Mouse (Mus musculus): ENCODE data around the gene Zkscan1. TPM values are rescaled to one million over a fixed set of nuclear protein-coding genes. Genes with fewer than 3 reads are reported as not detected.
"Not testable (repeated sequence)": the region's sequence is repeated elsewhere in the genome, so short reads cannot be mapped to it uniquely, and the experiment has no call there.

Zkscan1 gene
- total RNA-seq (2021) = 10 to 100 TPM; 14.1 to 15.1 TPM

DNA sequence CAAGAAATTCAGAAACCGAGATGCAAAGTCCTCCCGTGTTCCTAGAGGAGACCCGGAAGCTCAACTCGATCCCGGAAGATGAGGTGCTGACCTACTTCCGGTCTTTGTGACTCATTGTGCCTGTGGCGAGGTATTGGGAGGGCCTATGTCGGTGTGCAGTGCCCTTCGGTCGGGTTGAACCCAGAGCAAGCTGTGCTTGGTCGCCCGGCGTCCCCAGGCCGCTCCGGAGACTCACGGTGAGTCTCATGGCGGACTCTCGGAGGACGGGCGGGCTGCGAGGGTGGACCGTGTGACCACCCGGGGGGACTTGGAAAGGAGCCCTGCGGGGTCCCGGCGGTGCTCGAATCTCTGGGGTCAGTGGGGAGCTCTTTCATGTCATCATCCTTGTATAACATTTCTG is at the start of gene Zkscan1:
Gene Zkscan1 (plus strand): TSS at position 89 of the 400 bp plus-strand sequence.
- intact Hi-C loops (cut with DNase I) = loop anchor here (1.0 to 5.0 kb wide), 2 partner anchors 32 to 70 kb away; partner anchors contain the start of genes Zfp113 and Zscan21
- peak; percentile 73 to 79 for DNase-seq

DNA sequence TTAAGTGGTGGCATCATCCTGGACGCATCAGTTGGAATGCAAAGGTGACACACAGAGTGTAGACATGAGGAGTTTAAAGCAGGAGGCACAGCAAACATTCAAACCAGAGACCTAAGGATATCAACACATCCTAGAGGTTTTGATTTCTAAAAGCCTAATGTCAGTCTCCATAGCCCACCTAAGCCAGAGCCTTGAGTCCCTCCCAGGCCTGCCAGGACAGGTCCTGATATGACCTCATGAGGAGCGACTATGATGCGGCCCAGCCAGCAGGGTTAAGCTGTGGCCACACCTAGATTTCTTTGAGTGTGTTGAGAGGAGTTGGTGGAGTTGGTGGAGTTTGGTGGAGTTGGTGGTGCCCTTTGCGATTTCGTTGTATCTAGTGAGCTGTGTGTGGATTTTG is 32.0 kb upstream of the Zkscan1 start, which contains the start of gene Smok3c:
Gene Smok3c (plus strand): TSS at position 301 of the 400 bp plus-strand sequence.
- DNase-seq; intact Hi-C loops (cut with DNase I): not testable (repeated sequence)

DNA sequence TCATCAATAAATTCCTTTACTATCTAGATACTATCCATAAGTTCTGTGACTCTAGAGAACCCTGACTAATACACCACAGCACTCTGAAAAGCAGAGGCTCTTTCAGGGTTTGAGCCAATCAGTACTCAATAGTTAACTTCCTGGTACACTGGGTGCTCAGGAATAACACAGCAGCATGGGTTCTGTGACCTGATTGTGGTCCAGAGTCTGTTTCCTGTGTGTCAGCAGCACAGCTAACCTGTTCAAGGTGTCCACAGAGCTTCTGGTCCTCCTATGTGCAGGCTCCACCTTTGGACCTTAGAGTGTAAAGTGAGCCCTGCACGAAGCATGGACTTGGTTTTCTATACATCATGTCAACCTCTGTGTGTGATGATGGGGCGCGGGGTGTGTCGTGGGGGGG is 11.1 kb upstream of the Zkscan1 start:
- intact Hi-C loops (cut with DNase I) = no loop called here
- no peak for DNase-seq

DNA sequence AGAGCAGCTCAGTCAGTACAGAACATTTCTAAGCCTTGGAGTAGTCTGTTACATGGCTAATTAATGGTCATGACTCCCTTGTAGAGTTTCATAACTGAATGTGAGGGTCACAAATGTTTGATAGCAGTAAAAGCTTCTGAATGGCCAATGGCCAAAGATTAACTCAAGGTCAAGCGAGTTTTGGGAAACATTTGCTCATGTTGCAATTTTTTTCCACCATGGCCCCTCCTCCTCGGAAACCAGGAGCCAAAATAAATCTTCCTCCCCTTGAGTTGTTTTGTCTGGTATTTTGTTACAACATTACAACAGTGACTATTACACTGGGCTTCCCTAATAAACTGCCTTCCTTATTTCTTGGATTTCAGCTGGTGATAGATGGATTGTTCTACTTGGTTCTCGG is 9.2 kb upstream of the Zkscan1 start:
- intact Hi-C loops (cut with DNase I) = no loop called here
- no peak for DNase-seq

DNA sequence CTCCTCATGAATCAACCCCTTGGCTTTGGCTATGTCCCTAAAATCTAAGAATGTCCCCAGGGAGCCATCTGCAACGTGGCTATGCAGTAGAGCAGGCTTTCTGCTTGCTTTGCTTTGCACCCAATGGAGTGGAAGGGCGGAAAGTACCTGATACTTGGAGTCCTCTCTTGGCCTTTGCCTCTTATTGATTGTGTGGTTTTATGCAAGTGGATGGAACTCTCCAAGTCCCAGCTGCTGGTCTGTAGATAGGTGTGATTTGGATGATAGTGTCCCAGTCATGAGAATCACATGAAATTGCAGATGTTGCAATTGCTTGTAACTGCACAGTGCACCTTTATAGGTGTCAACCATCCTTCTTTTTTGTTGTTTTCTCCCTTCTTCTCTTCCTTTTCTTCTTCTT is 8.7 kb upstream of the Zkscan1 start:
- no peak for DNase-seq
- intact Hi-C loops (cut with DNase I) = no loop called here

DNA sequence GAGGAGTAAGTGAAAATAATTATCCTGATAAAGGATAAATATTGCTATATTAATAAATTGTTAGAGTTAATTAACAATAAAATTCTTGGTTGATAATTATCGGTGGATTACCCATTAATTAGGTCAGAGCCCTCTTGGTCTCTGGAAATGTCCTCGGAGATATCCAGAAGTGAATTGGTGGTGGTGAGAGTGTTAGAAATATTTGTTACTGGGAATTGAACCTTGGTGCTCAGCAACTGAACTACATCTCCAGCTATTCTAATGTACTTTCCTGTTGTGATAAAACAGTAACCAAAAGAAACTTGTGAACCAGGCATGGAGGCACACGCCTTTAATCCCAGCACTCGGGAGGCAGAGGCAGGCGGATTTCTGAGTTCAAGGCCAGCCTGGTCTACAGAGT is 4.4 kb upstream of the Zkscan1 start:
- intact Hi-C loops (cut with DNase I) = loop anchor here (5.0 kb wide), 1 partner anchor 37 kb away; the partner anchor contains the start of gene Zscan21

DNA sequence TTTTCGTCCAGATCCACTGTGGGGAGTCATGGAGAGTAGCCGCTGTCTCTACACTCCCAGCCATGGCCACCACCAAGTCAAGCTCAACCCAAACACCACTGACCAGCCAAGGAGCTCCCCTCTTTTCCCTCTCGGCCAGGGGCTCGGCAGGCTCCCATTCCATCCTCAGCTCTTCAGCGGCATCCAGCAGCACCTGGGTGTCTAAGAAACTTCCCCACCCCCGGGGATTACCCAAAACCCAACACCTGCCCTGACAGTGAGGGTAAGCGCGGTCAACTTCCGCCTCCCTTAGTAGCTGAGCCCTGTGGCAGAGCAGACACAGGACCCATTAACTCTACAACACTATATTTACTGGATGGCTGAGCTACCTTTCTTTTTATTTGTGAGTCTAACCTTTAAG is 3.4 kb upstream of the Zkscan1 start:
- intact Hi-C loops (cut with DNase I) = loop anchor here (5.0 kb wide), 1 partner anchor 36 kb away; the partner anchor contains the start of gene Zscan21
- DNase-seq = no peak

More for the DNA sequence above, 4.4 kb upstream of the Zkscan1 start:
- no peak for DNase-seq

DNA sequence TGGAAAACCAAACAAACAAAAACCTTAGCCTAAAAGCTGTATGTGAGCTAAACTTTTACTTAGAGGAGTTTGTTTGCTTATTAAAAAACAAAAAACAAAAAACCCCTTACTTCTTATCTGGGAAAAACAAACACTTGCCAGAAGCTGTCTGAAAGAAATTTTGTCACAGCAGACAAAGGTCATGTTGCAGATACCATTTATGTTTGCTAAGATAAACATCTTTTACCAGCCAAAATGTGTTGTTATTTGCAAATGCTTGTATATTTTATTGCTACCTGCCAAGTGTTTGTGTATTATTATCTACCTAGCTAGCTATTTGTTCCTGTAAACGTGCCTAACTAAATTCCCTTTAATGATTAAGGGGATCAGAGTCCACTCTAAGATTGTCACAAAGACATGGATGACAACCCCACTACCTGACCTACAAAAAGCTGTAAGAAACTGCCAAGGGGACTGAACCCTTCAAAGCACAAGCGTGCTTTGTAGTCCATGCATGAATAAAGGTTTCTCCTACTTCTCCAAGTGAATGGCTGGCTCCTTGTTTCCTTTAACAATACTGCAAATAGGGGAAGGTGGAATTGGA is 1.5 kb upstream of the Zkscan1 start:
- intact Hi-C loops (cut with DNase I) = loop anchor here (5.0 kb wide), 1 partner anchor 34 kb away; the partner anchor contains the start of gene Zscan21

DNA sequence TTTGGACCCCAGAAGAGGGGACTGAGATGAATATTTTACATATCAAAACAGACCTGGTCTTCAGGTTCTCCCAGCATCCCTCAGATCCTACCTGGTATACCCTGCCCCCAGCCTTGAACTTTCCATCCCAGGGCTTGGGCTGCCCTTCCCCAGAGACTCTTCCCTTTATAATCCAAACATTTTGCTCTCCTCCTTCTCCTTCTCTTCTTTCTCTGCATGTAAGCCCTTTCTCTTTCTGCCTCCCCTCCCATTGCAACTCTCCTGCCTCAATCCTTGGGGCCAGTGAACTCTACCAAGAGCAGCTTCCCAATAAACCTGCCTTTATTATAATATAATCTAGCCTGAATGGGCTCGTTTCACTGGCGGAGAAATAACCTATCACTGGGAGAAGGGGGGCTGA is 948 bp upstream of the Zkscan1 start:
- intact Hi-C loops (cut with DNase I) = loop anchor here (5.0 kb wide), 1 partner anchor 33 kb away; the partner anchor contains the start of gene Zscan21

More for the DNA sequence above, 1.5 kb upstream of the Zkscan1 start:
- DNase-seq = no peak

DNA sequence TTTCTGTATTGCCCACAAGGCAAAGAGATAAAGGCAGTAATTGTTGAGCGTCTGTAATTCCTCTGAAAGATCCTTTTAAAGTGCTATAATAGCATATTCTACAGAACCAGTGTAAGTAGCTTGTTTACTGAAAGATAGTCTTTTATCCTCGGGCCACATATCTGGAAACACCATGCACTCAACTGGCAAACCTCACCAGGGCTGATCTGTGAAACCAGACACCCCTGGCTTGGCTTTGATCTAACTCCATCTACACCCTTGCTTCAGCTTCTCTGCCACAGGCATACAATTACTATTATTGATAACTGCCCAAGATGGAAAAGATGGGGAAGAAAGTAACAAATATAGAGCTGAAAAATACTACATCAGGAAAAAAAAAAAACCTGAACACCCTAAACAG is 377 bp upstream of the Zkscan1 start:
- no peak for DNase-seq
- intact Hi-C loops (cut with DNase I) = loop anchor here (5.0 kb wide), 1 partner anchor 33 kb away; the partner anchor contains the start of gene Zscan21

More for the DNA sequence above, 948 bp upstream of the Zkscan1 start:
- no peak for DNase-seq

DNA sequence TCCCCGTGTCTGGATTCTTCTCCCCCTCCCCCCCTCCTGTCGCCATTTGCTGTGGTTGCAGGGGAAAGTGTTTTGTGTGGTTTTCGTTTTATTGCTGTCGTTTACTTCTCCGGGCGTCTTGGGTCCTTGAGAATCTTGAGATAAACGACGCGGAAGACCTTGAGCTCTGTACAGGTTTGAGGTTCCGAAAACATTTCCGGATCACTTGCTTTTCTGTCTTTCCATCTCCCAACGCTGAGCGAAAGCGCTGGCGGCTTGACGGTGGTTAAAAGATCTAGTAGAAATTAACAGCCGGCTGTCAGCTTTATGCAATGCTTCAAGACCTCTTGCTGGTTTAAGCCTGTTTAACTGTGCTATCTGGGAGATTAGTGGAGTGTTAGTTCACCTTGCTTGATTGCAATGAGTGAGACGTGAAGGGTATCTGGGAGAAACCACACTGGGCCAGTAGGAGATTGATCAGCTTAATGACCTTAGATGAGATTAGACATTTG is 582 bp downstream of the Zkscan1 start:
- intact Hi-C loops (cut with DNase I) = loop anchor here (1.0 kb wide), 1 partner anchor 70 kb away; the partner anchor contains the start of gene Zfp113
- no peak for DNase-seq

DNA sequence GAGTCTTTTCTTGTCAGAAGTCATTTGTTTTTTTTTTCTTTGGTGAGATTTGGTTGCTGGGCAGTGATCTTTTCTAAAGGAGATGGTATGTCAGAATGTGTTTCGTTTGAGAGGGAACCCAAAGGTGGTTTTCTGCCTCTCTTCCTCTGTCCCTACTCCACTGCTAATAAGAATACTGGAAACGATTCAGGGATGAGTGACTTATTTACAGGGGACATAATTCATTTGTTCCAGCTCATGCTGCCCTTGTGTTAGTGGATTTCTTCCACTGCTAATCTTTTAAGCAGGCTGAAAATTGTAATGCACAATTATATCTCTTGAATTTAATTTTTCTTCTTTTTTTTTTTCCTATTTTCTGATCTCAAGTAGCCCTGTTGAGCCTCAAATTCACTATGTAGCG is 2.0 kb downstream of the Zkscan1 start:
- intact Hi-C loops (cut with DNase I) = no loop called here

DNA sequence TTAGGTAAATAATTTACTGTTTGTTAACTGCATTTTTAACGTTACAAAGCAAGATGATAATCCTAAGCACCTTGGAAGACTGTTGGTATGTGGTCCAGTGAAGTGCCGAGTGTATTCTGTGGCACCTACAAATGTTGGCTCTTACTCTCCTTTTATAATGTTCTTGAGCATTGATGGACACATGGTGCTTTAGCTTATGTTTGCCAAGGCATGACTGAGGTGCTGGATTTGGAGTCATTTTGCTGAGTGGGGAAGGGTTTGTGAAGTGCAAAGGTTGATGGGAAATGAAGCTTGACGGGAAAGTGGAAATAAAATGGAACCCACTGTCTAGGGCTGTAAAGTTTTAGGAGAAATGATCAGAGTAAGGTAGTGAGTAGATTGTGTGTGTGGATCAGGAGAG is 3.5 kb downstream of the Zkscan1 start:
- no peak for DNase-seq
- intact Hi-C loops (cut with DNase I) = no loop called here

More for the DNA sequence above, 2.0 kb downstream of the Zkscan1 start:
- no peak for DNase-seq

DNA sequence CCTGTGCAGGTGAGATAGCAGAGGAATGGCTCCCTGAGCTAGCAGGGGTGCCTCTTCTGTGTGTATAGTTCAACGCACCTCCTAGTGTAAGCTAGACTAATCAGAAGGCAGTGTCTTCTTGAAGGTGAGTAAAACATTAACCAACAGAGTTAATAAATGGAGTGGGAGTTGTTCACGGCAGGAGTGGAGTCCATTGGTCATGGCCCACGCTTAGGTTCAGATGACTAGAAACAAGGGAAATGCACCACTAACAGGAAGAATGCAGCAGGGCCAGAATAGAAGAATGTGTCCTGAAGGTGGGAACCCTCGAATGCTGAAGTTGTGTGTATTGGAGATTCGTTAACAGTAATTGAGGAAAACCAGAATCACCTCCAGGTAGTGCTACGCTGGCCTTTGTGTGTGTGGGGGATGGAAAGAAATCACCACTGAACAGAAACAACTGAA is 4.2 kb downstream of the Zkscan1 start:
- intact Hi-C loops (cut with DNase I) = no loop called here

DNA sequence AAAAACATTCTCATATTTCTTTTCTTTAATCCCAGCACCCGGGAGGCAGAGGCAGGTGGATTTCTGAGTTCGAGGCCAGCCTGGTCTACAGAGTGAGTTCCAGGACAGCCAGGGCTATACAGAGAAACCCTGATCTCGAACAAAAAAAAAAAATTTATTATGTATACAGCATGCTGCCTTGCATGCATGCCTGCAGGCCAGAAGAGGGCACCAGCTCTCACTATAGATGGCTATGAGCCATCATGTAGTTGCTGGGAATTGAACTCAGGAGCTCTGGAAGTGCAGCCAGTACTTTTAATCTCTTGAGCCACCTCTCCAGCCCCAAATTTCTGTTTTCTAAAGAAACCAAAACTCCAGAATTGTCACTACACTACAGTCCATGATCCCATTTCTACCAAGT is 5.4 kb downstream of the Zkscan1 start:
- intact Hi-C loops (cut with DNase I) = no loop called here
- no peak for DNase-seq

More for the DNA sequence above, 4.2 kb downstream of the Zkscan1 start:
- no peak for DNase-seq

DNA sequence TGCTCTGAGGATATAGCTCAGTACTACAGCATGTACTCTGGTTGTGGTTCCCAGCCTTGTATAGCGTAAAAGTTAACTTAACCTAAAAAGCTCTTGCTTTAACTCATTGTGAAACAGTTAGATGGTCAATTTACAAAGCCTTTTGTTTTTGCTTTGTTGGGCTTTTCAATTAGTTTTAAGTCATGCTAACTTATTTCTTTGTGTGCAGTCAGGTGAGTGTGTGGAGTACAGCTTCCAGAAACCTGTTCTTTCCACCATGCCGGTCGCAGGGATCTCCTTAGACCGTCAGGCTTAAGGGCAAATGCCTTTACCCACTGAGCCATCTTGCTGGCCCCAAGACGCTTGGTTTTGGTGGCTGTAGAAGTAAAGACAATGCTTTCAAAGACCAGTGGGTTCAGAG is 5.9 kb downstream of the Zkscan1 start:
- no peak for DNase-seq
- intact Hi-C loops (cut with DNase I) = no loop called here

DNA sequence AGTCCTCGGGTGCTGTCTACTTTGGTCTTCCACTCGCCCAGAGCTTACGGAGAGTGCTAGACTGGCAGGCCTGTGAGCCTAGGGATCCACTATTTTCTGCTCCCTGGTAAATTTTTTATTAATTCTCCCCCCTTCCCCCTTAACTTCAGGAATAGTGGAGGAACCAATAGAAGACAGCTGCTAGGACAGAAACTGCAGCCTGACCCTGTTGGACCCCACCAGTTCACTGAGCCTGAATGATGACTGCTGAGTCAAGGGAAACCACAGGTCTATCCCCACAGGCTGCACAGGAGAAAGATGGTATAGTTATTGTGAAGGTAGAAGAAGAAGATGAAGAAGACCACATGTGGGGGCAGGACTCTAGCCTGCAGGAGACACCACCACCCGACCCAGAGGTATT is 7.9 kb downstream of the Zkscan1 start:
- DNase-seq = no peak
- intact Hi-C loops (cut with DNase I) = no loop called here

DNA sequence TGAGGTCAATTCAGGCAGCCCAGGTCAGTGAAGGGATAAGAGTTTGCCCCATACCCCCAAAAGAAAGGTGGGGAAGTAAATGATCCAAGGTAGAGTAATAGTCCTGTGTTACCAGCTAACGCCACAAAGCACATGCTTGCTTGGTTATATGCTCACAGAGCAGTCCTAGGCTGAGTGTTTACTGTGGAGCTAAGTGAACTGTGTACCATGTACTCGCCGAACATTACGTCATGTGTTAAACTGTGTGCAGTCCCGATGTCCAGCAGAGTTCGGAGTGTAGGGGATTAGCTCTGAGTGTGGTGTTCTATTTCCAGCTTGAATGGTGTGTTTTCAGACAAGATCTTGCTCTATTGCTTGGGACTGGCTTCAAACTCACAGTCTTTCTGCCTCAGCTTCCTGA is 9.6 kb downstream of the Zkscan1 start:
- no peak for DNase-seq
- intact Hi-C loops (cut with DNase I) = no loop called here

DNA sequence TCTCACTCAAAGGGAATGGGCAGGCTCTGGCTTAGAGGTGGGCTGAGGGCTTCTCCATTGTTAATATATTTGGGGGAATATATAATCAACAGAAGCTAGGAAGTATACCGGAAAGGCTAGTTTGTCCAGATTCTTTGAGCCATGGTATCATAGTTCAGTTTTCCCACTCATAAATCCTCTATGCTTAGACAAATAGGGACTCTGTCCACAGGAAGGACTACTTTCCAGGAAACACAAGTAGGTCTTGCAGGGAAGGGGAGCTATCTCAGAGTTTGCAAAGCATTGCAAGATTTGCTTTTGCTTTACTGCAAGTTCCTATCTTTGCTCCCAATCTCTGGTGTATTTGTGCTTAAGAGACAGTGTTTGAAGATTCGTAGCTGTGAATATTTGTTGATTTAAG is 20.1 kb downstream of the Zkscan1 start:
- no peak for DNase-seq
- intact Hi-C loops (cut with DNase I) = no loop called here

DNA sequence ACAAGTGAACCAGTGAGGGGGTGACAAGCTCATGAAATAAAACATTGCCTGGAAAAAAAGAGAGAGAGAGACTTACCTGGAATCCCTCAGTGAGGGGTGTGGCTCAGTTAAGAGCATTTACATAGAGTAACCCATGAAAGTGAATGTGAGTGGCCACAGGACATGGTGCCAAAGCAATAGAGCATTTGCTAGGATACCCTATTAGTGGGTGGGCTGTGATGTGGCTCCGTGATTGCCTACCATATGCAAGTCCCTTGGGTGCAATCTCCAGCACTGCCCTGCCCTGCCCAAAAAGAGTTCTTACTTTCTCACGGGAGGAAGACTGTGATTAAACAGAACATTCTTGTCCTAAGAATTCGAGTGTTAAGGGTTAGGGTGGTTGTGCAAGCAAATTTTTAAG is 22.2 kb downstream of the Zkscan1 start:
- no peak for DNase-seq
- intact Hi-C loops (cut with DNase I) = no loop called here

DNA sequence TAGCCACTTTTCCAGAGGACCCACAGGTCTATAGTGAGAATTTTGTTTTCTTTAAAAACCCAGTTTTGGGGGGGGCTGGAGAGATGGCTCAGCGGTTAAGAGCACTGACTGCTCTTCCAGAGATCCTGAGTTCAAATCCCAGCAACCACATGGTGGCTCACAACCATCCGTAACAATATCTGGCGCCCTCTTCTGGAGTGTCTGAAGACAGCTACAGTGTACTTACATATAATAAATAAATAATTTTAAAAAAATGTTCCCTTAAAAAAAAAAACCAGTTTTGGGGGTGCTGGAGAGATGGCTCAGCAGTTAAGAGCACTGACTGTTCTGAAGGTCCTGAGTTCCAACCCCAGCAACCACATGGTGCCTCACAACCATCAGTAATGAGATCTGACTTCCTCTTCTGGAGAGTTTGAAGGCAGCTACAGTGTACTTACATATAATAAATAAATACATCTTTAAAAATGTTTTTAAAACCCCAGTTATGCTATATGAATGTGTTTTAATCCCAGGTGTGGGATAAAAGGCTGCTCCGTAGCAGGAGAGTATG is 25.0 kb downstream of the Zkscan1 start:
- DNase-seq = not testable (repeated sequence)

More for the DNA sequence above, 25.0 kb downstream of the Zkscan1 start:
- intact Hi-C loops (cut with DNase I) = not testable (repeated sequence)
